Mouse (Mus musculus): ENCODE results near the gene 1700029I15Rik. TPM values are rescaled to one million over a fixed set of nuclear protein-coding genes. Genes with fewer than 3 reads are reported as not detected.

Gene 1700029I15Rik
- polyA plus RNA-seq, 1 experiment from 2014 or later: 7.6 TPM

GRCm38 (mm10) chr2:92424462-92425308 is 42.3 kb downstream of the 1700029I15Rik start:
- Histone ChIP-seq H3K9me3 (replicated peaks) (no peaks in the 10 kb centered on the region), H3K4me2 (replicated peaks) (no peak overlapping the region), H3K36me3 (peaks cover 55% of the 10 kb centered on the region), H3K9ac (no peak overlapping the region), H3K4me1 (peaks cover 56% of the 10 kb centered on the region), H3K27me3 (no peaks in the 10 kb centered on the region), H3K27ac (peak overlapping the region; percentile 82), H3K4me3 (no peak overlapping the region)
- WGBS: 42% methylated on average over 9 of the region's 9 CpGs
- peak; percentile 79 for ATAC-seq (ENCODE audit: low FRiP score)

DNA sequence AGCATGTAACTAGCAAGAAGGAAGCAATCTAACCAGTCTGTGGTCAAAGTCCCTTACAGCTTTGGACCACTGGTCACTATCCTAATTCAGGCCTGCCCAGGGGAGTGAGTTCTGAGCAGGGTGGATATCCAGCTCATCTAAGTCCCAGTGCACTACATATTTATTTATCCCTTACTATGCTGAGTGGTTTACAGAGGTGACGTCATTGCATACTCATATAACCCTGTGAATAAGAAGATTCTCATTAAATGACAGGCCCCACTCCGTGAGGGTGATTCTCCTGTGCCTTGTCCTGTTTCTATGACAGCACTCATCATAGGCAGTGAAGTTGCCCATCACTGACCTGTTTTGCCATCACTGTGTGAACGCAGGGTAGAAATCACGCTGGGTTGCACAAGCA is 43.0 kb downstream of the 1700029I15Rik start:
- Histone ChIP-seq H3K27me3 (no peaks in the 10 kb centered on the region), H3K9me3 (replicated peaks) (no peaks in the 10 kb centered on the region), H3K36me3 (peaks cover 48% of the 10 kb centered on the region), H3K4me2 (replicated peaks) (no peak overlapping the region), H3K4me3 (no peak overlapping the region), H3K9ac (no peak overlapping the region), H3K27ac (peak overlapping the region; percentile 82), H3K4me1 (peaks cover 60% of the 10 kb centered on the region)
- 69% methylated on average over 4 of the region's 4 CpGs for WGBS
- ATAC-seq (ENCODE audit: low FRiP score): no peak; the same call in 1 of the 2 replicates

- no peak for ATAC-seq (ENCODE audit: low FRiP score)
- H3K9me3 ChIP-seq (replicated peaks): no peaks in the 10 kb centered on the region
- H3K4me1 ChIP-seq: peaks cover 71% of the 10 kb centered on the region
- H3K27ac ChIP-seq: no peak overlapping the region; the same call in 1 of the 2 replicates
- H3K4me2 ChIP-seq (replicated peaks): no peak overlapping the region
- no peaks in the 10 kb centered on the region for H3K27me3 ChIP-seq
- no peak overlapping the region for H3K9ac ChIP-seq
- no peak overlapping the region for H3K4me3 ChIP-seq
- 79% methylated on average over 3 of the region's 3 CpGs for WGBS
- H3K36me3 ChIP-seq: peaks cover 38% of the 10 kb centered on the region
Observed at GRCm38 (mm10) chr2:92426426-92426825, 44.1 kb downstream of the 1700029I15Rik start.

GRCm38 (mm10) chr2:92427882-92428281 is 45.5 kb downstream of the 1700029I15Rik start:
- Histone ChIP-seq H3K36me3 (peaks cover 23% of the 10 kb centered on the region), H3K9ac (no peak overlapping the region), H3K4me1 (peaks cover 85% of the 10 kb centered on the region), H3K9me3 (replicated peaks) (no peaks in the 10 kb centered on the region), H3K4me2 (replicated peaks) (no peak overlapping the region), H3K27ac (no peak overlapping the region), H3K27me3 (no peaks in the 10 kb centered on the region), H3K4me3 (no peak overlapping the region)
- 66% methylated on average over 6 of the region's 6 CpGs for WGBS
- ATAC-seq (ENCODE audit: low FRiP score): no peak

GRCm38 (mm10) chr2:92430089-92430488 is 47.8 kb downstream of the 1700029I15Rik start:
- H3K36me3 ChIP-seq: peaks cover 6% of the 10 kb centered on the region; the same call in 1 of the 2 replicates
- peaks cover under 1% of the 10 kb centered on the region; the same call in 1 of the 2 replicates for H3K27me3 ChIP-seq
- no peak overlapping the region for H3K4me3 ChIP-seq
- no peak overlapping the region for H3K4me2 ChIP-seq (replicated peaks)
- no peak overlapping the region for H3K9ac ChIP-seq
- peaks cover 79% of the 10 kb centered on the region for H3K4me1 ChIP-seq
- no peaks in the 10 kb centered on the region for H3K9me3 ChIP-seq (replicated peaks)
- ATAC-seq (ENCODE audit: low FRiP score): no peak
- 95% methylated on average over 2 of the region's 2 CpGs for WGBS
- no peak overlapping the region for H3K27ac ChIP-seq

DNA sequence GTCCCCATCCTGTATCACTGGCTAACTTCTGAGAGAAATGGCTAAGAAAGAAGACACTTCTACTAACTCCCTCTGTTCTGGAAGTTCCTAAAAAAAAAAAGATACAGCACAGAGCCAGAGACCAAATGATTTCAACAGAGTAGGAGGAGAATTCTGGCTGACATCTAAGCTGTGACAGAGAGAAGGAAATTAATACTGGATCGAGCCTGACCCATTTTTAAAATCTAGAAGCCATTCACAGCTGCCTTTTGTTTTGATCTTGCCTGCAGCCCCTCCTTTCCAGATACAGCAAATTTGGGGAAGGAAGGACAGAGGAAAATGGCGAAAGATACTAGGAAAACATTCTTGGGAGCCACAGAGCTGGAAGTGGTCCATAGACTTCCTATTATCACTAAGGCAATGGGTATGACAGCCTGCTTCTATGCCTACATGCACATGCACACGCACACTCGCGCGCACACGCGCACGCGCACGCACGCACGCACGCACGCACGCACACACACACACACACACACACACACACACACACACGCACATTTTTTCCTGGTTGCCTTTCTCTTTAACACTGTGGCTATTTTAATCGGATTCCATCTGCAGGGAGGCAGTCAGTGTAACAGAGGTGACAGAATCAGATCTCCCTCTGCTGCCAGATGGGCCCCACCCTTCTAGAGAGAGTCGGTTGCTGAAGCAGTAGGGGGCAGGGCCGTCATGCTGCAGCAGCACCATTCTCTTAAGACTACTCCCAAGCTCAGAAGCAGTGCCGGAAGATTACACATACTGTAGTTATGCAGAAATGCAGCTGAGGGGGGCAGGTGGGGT is 48.6 kb downstream of the 1700029I15Rik start:
- 63% methylated on average over 21 of the region's 21 CpGs for WGBS
- peaks cover 71% of the 10 kb centered on the region for H3K4me1 ChIP-seq
- H3K9me3 ChIP-seq (replicated peaks): no peaks in the 10 kb centered on the region
- H3K27me3 ChIP-seq: peaks cover 5% of the 10 kb centered on the region; the same call in 1 of the 2 replicates
- H3K4me3 ChIP-seq: peak overlapping the region; percentile 93
- peak overlapping the region; percentile 89 for H3K4me2 ChIP-seq (replicated peaks)
- ATAC-seq (ENCODE audit: low FRiP score): peak; percentile 55
- H3K27ac ChIP-seq: peak overlapping the region; percentile 87
- peak overlapping the region; percentile 91 for H3K9ac ChIP-seq
- peaks cover 1% of the 10 kb centered on the region; the same call in 1 of the 2 replicates for H3K36me3 ChIP-seq

DNA sequence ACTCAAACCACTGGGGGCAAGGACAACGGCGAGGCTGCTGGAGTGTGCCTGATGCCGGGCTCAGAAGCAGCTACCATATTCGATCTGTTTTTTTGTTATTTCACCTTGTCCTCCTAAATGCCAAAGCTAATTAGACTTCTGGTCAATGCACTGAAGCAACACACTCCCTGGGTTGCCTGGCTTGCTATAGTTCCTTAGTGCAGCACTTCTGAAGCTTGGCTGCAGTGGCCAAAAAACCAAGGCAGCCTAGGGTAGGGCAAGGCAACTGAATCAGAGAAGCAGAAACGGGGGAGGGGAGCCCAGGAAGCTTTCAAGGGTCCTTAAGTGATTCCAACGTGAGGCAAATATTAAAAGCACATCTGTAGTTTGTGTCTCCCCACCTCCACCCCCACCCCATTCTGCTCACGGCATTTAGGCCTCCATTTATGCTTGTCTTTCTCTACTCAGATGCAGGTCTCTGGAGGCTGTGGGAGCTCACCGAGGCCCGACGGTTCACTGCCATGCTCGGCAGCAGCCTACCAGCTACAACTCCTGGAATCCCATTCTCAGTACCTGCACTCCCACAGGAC is 49.4 kb downstream of the 1700029I15Rik start:
- WGBS: 26% methylated on average over 11 of the region's 11 CpGs
- Histone ChIP-seq H3K9me3 (replicated peaks) (no peaks in the 10 kb centered on the region), H3K4me2 (replicated peaks) (peak overlapping the region; percentile 89), H3K4me1 (peaks cover 64% of the 10 kb centered on the region), H3K4me3 (peak overlapping the region; percentile 93), H3K27ac (peak overlapping the region; percentile 87), H3K36me3 (no peaks in the 10 kb centered on the region), H3K27me3 (peaks cover 5% of the 10 kb centered on the region; the same call in 1 of the 2 replicates), H3K9ac (peak overlapping the region; percentile 91)
- no peak for ATAC-seq (ENCODE audit: low FRiP score)

GRCm38 (mm10) chr2:92432299-92433295 is 50.3 kb downstream of the 1700029I15Rik start:
- peak overlapping the region; percentile 89 for H3K4me2 ChIP-seq (replicated peaks)
- peaks cover 58% of the 10 kb centered on the region for H3K4me1 ChIP-seq
- no peaks in the 10 kb centered on the region for H3K36me3 ChIP-seq
- H3K4me3 ChIP-seq: peak overlapping the region; percentile 93
- H3K9me3 ChIP-seq (replicated peaks): no peaks in the 10 kb centered on the region
- 39% methylated on average over 17 of the region's 17 CpGs for WGBS
- ATAC-seq (ENCODE audit: low FRiP score): no peak
- H3K27ac ChIP-seq: peak overlapping the region; percentile 87
- peaks cover 5% of the 10 kb centered on the region; the same call in 1 of the 2 replicates for H3K27me3 ChIP-seq
- peak overlapping the region; percentile 91 for H3K9ac ChIP-seq

GRCm38 (mm10) chr2:92433578-92434374 is 51.4 kb downstream of the 1700029I15Rik start, which contains the start of gene Cry2:
TSS of gene Cry2 (minus strand) at chr2:92434043.
- Histone ChIP-seq H3K4me1 (peaks cover 50% of the 10 kb centered on the region), H3K9ac (peak within 1 kb of the TSS; percentile 91), H3K4me3 (peak within 1 kb of the TSS; percentile 93), H3K4me2 (replicated peaks) (peak within 1 kb of the TSS; percentile 89), H3K27ac (peak within 1 kb of the TSS; percentile 76), H3K27me3 (peaks cover 5% of the 10 kb centered on the region; the same call in 1 of the 2 replicates), H3K36me3 (no peaks in the 10 kb centered on the region), H3K9me3 (replicated peaks) (no peaks in the 10 kb centered on the region)
- peak; percentile 98 for ATAC-seq (ENCODE audit: low FRiP score)
- under 1% methylated on average over 76 of the region's 76 CpGs for WGBS

DNA sequence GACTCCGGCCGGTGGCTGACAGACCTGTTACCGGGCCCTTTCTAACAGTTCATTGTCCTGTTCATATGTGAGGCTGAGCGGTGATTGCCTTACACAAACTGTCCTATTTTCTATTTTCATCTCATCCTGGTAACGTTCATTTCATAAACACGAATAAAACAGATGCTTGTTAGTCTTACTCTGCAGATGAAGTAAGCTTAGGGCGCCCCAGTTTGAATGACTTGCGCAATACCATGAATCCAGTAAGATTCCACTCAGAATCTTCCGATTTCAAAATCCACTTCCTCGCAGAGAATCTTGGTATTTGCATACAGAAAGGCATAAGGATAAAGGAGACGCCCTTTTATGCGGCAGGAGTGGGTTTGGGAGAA is 52.0 kb downstream of the 1700029I15Rik start:
- WGBS: 10% methylated on average over 12 of the region's 12 CpGs
- H3K36me3 ChIP-seq: no peaks in the 10 kb centered on the region
- H3K27ac ChIP-seq: peak overlapping the region; percentile 49; the same call in 1 of the 2 replicates
- peak overlapping the region; percentile 93 for H3K4me3 ChIP-seq
- H3K9ac ChIP-seq: peak overlapping the region; percentile 39
- H3K4me2 ChIP-seq (replicated peaks): peak overlapping the region; percentile 89
- peaks cover 5% of the 10 kb centered on the region; the same call in 1 of the 2 replicates for H3K27me3 ChIP-seq
- no peak for ATAC-seq (ENCODE audit: low FRiP score)
- peaks cover 46% of the 10 kb centered on the region for H3K4me1 ChIP-seq
- no peaks in the 10 kb centered on the region for H3K9me3 ChIP-seq (replicated peaks)
